Mouse (Mus musculus): ENCODE results near the gene Mlxip. TPM values are rescaled to one million over a fixed set of nuclear protein-coding genes. Genes with fewer than 3 reads are reported as not detected.

Gene Mlxip
- polyA plus RNA-seq, 1 experiment from 2014 or later = 29.1 TPM

DNA sequence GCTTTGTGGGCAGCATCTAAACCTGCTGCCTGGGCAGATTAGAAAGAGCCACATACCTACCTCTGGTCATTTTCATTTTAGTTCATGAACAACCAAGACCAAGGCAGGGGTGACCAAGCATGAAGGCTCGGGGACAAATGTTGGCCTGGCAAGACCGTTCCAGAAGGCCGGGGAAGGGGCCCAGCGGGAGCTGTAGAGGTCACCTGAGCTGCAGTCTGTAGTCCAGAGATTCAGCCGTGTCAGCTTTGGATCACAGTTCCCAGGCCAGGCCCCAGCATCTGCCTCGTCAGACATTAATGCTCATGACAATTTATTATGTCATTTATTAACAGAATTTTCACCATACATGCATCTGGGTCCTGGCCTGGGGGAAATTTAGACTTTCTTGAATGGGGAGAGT is 35.2 kb upstream of the Mlxip start:
- DNase-seq (ENCODE audit: low spot score) = no peak
- Histone ChIP-seq H3K4me1 (replicated peaks; ENCODE audit: control insufficient read depth, insufficient read depth, low read length) (no peaks in the 10 kb centered on the region), H3K27me3 (replicated peaks; ENCODE audit: control insufficient read depth, insufficient read depth, low read length) (no peaks in the 10 kb centered on the region), H3K9ac (ENCODE audit: low read length) (no peak overlapping the region), H3K27ac (ENCODE audit: low read depth) (no peak overlapping the region), H3K4me2 (ENCODE audit: low read length) (no peak overlapping the region), H3K4me3 (ENCODE audit: low read depth, low read length) (no peak overlapping the region), H3K9me3 (ENCODE audit: control insufficient read depth, low read length) (no peaks in the 10 kb centered on the region), H3K36me3 (ENCODE audit: control insufficient read depth, insufficient read depth, low read length) (peaks cover 95% of the 10 kb centered on the region)
- WGBS = 90% methylated on average over 6 of the region's 6 CpGs
- no peak for ATAC-seq (replicated peaks; ENCODE audit: low FRiP score, low TSS enrichment, low read depth)

DNA sequence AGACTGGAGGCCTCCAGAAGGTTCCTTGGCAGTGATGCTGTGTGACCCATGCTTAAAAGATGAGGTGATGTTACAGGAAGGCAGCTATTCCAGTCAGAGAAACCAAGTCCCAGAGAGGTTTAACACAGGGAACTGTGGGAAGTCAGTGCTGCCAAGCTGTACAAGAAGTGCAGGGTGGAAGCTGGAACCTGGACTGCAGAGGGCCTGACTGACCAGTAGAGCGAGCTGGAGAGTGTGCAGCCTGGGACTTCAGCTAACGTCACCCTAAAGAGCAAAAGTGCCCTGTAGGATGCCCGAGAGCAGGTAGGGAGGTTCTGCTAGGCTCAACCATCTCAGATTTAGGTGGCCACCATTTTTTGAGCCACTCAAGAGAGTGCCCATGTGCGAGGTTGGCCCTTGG is 31.7 kb upstream of the Mlxip start:
- 89% methylated on average over 4 of the region's 4 CpGs for WGBS
- H3K4me2 ChIP-seq (ENCODE audit: low read length) = no peak overlapping the region
- no peaks in the 10 kb centered on the region for H3K27me3 ChIP-seq (replicated peaks; ENCODE audit: control insufficient read depth, insufficient read depth, low read length)
- ATAC-seq (replicated peaks; ENCODE audit: low FRiP score, low TSS enrichment, low read depth) (no peak), DNase-seq (ENCODE audit: low spot score) (no peak)
- H3K36me3 ChIP-seq (ENCODE audit: control insufficient read depth, insufficient read depth, low read length) = peaks cover 78% of the 10 kb centered on the region
- no peaks in the 10 kb centered on the region for H3K9me3 ChIP-seq (ENCODE audit: control insufficient read depth, low read length)
- H3K9ac ChIP-seq (ENCODE audit: low read length) = no peak overlapping the region
- H3K4me3 ChIP-seq (ENCODE audit: low read depth, low read length) = no peak overlapping the region
- no peak overlapping the region for H3K27ac ChIP-seq (ENCODE audit: low read depth)
- H3K4me1 ChIP-seq (replicated peaks; ENCODE audit: control insufficient read depth, insufficient read depth, low read length) = no peaks in the 10 kb centered on the region

DNA sequence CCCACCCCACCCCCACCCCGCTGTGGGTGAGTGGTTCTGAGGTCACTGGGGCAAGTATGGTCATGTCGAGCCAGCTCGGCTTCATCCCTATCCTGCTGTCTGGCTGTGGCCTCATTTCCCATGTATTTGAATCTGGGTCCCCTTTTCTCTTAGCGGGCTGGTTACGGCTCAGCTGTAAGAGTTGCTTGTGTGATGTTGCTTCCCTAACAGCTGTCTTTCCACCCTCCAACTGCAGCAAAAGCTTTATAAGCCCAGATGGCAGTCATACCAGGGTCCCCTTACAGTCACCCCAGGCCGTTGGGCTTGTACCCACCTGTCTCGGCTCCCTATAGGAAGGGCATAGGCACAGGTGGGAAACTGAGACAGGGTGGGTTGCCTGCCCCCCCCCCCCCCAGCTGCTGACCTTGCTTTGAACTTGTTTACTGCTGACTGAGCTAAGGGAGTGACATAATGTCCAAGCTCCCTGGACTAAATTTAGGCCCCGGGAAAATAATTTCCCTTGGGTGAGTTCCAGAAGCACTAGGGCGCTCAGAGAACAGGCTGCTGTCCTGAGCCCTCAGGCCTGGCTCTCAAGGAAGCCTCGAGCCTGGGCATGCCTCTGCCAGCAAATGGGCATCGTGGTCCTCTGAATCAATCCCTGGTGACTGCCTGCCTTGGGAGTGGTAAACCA is 30.2 kb upstream of the Mlxip start:
- Histone ChIP-seq H3K27me3 (replicated peaks; ENCODE audit: control insufficient read depth, insufficient read depth, low read length) (no peaks in the 10 kb centered on the region), H3K9ac (ENCODE audit: low read length) (no peak overlapping the region), H3K9me3 (ENCODE audit: control insufficient read depth, low read length) (no peaks in the 10 kb centered on the region), H3K36me3 (ENCODE audit: control insufficient read depth, insufficient read depth, low read length) (peaks cover 67% of the 10 kb centered on the region), H3K4me2 (ENCODE audit: low read length) (no peak overlapping the region), H3K4me3 (ENCODE audit: low read depth, low read length) (no peak overlapping the region), H3K4me1 (replicated peaks; ENCODE audit: control insufficient read depth, insufficient read depth, low read length) (no peaks in the 10 kb centered on the region), H3K27ac (ENCODE audit: low read depth) (no peak overlapping the region)
- DNase-seq (ENCODE audit: low spot score) = no peak
- no peak for ATAC-seq (replicated peaks; ENCODE audit: low FRiP score, low TSS enrichment, low read depth)
- 87% methylated on average over 11 of the region's 11 CpGs for WGBS

DNA sequence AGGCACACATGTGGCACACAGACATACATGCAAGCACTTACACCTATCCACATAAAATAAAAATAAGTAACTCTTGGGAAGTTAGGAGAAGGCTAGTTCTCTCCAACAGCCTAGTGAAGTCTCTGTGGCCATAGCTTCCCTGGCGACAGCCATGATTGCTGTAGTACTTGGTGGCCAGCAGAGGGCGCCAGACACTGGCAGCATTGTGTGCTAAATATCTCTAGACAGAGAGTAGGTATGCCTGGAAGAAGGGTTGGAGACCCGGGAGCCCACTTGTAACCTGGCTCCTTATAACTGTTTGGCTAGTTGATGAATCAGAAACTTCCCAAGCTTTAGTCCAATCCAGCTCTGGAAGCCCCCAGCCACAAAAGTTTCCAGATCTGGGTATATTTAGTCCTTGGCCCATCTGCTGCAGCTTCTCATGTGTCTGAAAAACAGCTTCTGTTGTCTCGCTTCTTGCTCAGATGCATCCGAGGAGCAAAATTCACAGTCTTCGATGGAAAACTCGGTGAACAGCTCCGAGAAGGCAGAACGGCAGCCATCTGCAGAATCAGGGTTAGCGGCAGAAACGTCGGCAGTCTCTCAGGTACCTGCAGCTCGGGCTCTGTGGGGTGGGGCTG is 25.6 kb upstream of the Mlxip start:
- DNase-seq (ENCODE audit: low spot score) (peak; percentile 79), ATAC-seq (replicated peaks; ENCODE audit: low FRiP score, low TSS enrichment, low read depth) (0 out of 2 replicates have a peak, but pooled peaks have one; percentile 32)
- Histone ChIP-seq H3K4me3 (ENCODE audit: low read depth, low read length) (no peak overlapping the region), H3K4me1 (replicated peaks; ENCODE audit: control insufficient read depth, insufficient read depth, low read length) (no peaks in the 10 kb centered on the region), H3K9ac (ENCODE audit: low read length) (no peak overlapping the region), H3K27me3 (replicated peaks; ENCODE audit: control insufficient read depth, insufficient read depth, low read length) (no peaks in the 10 kb centered on the region), H3K4me2 (ENCODE audit: low read length) (no peak overlapping the region), H3K36me3 (ENCODE audit: control insufficient read depth, insufficient read depth, low read length) (peaks cover 69% of the 10 kb centered on the region), H3K27ac (ENCODE audit: low read depth) (no peak overlapping the region), H3K9me3 (ENCODE audit: control insufficient read depth, low read length) (no peaks in the 10 kb centered on the region)
- WGBS = 76% methylated on average over 13 of the region's 13 CpGs

DNA sequence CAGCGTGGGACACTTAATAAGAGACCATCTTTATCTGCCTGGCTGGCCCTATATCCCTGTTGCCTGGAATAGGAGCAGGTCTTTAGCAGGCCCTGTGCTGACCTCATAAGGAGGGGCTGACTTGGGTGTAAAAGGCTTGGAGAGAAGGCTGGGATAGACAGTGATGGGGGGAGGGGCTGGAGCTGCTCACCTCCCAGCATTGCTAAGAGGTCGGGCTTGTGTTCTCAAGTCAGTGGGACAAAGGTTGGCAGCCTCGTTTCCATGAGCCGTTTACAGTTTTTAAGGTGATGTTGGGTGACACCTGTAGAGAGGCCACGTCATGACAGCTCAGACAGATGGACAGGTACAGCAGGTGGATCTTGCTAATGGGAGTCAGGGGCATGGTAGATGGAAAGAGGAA is 24.5 kb upstream of the Mlxip start:
- WGBS = 86% methylated on average over 5 of the region's 5 CpGs
- H3K4me2 ChIP-seq (ENCODE audit: low read length) = no peak overlapping the region
- H3K4me3 ChIP-seq (ENCODE audit: low read depth, low read length) = no peak overlapping the region
- H3K9ac ChIP-seq (ENCODE audit: low read length) = no peak overlapping the region
- DNase-seq (ENCODE audit: low spot score) (no peak), ATAC-seq (replicated peaks; ENCODE audit: low FRiP score, low TSS enrichment, low read depth) (no peak)
- H3K36me3 ChIP-seq (ENCODE audit: control insufficient read depth, insufficient read depth, low read length) = peaks cover 64% of the 10 kb centered on the region
- H3K4me1 ChIP-seq (replicated peaks; ENCODE audit: control insufficient read depth, insufficient read depth, low read length) = no peaks in the 10 kb centered on the region
- H3K27me3 ChIP-seq (replicated peaks; ENCODE audit: control insufficient read depth, insufficient read depth, low read length) = no peaks in the 10 kb centered on the region
- H3K9me3 ChIP-seq (ENCODE audit: control insufficient read depth, low read length) = no peaks in the 10 kb centered on the region
- H3K27ac ChIP-seq (ENCODE audit: low read depth) = no peak overlapping the region

DNA sequence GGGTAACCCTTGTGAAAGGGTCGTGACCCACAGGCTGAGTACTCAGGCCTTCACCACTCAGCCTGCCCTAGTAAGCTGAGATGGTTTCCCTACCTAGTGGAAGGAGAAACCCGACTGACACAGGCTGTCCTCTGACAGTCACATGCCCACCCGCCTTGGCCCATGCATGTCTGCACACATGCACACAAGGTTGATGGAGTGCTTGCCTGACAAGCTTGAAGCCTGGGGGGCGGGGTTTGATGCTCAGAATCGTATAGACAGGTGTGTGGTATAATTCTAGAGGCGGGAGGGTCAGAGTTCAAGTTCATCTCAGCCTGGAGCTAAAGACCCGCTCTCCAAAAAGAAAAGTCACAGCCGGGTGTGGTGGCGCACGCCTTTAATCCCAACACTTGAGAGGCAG is 19.3 kb upstream of the Mlxip start:
- Histone ChIP-seq H3K36me3 (ENCODE audit: control insufficient read depth, insufficient read depth, low read length) (peaks cover 46% of the 10 kb centered on the region), H3K27me3 (replicated peaks; ENCODE audit: control insufficient read depth, insufficient read depth, low read length) (no peaks in the 10 kb centered on the region), H3K9ac (ENCODE audit: low read length) (no peak overlapping the region), H3K4me3 (ENCODE audit: low read depth, low read length) (no peak overlapping the region), H3K9me3 (ENCODE audit: control insufficient read depth, low read length) (no peaks in the 10 kb centered on the region), H3K4me1 (replicated peaks; ENCODE audit: control insufficient read depth, insufficient read depth, low read length) (peaks cover 23% of the 10 kb centered on the region), H3K4me2 (ENCODE audit: low read length) (no peak overlapping the region), H3K27ac (ENCODE audit: low read depth) (no peak overlapping the region)
- WGBS = 87% methylated on average over 10 of the region's 10 CpGs
- DNase-seq (ENCODE audit: low spot score) (no peak), ATAC-seq (replicated peaks; ENCODE audit: low FRiP score, low TSS enrichment, low read depth) (no peak)

DNA sequence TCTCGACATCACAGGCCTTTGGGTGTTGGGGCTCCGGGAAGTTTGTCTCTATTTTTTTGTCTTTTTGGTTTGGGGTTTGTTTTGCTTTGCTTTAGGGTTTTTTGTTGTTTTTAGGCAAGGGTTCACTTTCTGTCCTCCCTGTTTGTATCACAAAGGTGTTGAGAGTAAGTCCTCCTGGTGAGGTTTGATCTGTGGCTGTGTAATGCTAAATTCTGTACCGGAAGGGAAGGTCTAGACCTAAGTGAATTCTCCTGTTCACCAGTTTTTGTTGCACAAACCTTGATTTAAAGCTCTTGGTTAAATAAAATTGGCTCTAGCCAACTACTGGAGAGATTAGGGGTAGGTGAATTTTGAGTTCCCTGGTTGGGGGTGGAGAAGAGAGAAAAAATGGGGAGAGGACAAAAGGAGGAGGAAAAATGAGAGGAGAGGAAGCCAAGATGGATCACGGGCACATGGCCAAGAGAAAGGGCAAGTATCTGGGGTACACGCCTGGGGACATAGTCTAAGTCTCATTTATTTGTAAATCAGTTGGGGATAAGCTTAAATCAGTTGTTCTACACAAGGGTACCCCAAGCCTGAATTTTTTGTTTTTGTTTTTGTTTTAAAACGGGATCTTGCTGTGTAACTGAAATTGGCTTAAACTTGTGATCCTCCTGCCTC is 18.7 kb upstream of the Mlxip start:
- ATAC-seq (replicated peaks; ENCODE audit: low FRiP score, low TSS enrichment, low read depth) = no peak
- no peak for DNase-seq (ENCODE audit: low spot score)
- Histone ChIP-seq H3K4me3 (ENCODE audit: low read depth, low read length) (no peak overlapping the region), H3K9me3 (ENCODE audit: control insufficient read depth, low read length) (no peaks in the 10 kb centered on the region), H3K4me1 (replicated peaks; ENCODE audit: control insufficient read depth, insufficient read depth, low read length) (peaks cover 23% of the 10 kb centered on the region), H3K4me2 (ENCODE audit: low read length) (no peak overlapping the region), H3K27ac (ENCODE audit: low read depth) (peak overlapping the region; percentile 38; the same call in 1 of the 2 replicates), H3K9ac (ENCODE audit: low read length) (no peak overlapping the region), H3K27me3 (replicated peaks; ENCODE audit: control insufficient read depth, insufficient read depth, low read length) (no peaks in the 10 kb centered on the region), H3K36me3 (ENCODE audit: control insufficient read depth, insufficient read depth, low read length) (peaks cover 40% of the 10 kb centered on the region)
- 88% methylated on average over 6 of the region's 6 CpGs for WGBS

DNA sequence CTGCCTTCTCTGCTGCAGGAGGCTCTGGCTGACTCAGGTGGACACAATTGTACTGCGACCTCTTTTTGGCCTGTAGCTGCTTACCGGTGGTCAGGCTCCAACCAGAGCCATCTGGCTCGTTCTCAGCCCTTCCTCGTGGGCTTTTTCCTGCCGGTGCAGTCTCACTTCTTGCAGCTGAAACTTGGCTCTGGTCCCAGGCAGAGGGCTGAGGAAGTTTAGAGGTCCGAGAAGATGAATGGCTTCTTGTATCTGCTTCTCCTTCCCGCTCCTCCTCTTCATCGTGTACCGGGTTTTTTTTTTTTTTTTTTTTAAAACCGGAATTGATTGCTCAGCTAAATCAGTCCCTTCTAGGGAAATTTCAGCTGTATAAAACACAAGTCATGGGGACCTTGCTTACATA is 18.0 kb upstream of the Mlxip start:
- H3K4me2 ChIP-seq (ENCODE audit: low read length) = peak overlapping the region; percentile 23; the same call in 1 of the 2 replicates

More for the DNA sequence above, 18.0 kb upstream of the Mlxip start:
- whole genome bisulfite sequencing = 23% methylated on average over 10 of the region's 10 CpGs
- Histone ChIP-seq H3K4me3 (ENCODE audit: low read depth, low read length) (no peak overlapping the region), H3K9me3 (ENCODE audit: control insufficient read depth, low read length) (no peaks in the 10 kb centered on the region), H3K27ac (ENCODE audit: low read depth) (peak overlapping the region; percentile 38; the same call in 1 of the 2 replicates), H3K27me3 (replicated peaks; ENCODE audit: control insufficient read depth, insufficient read depth, low read length) (no peaks in the 10 kb centered on the region), H3K4me1 (replicated peaks; ENCODE audit: control insufficient read depth, insufficient read depth, low read length) (peaks cover 23% of the 10 kb centered on the region), H3K36me3 (ENCODE audit: control insufficient read depth, insufficient read depth, low read length) (peaks cover 33% of the 10 kb centered on the region), H3K9ac (ENCODE audit: low read length) (no peak overlapping the region)
- peak; percentile 71 for DNase-seq (ENCODE audit: low spot score)
- peak; percentile 17; the same call in 1 of the 2 replicates for ATAC-seq (replicated peaks; ENCODE audit: low FRiP score, low TSS enrichment, low read depth)
